37 mouse cellular contexts compared by ENCODE assay signal in the genomic region with DNA sequence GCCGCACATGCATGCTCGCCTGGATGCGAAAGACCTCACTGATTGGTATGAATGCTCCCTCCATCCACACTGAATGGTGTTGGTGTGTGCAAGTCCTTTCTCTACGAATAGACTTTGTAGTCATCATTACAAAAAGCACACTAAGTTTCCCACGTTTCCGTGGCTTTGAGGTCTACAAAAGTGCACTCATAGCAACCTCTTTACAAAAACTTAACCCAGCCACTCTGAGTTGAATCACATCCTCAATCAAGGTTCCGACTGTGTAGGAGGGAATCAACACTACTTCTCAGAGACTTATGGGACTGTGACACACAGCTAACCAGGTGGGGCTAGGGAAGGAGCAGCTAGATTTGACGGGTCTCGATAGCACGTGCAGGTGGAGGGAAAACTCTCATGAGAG. TPM values are rescaled to one million over a fixed set of nuclear protein-coding genes. Genes with fewer than 3 reads are reported as not detected.
"Had no signal": no experiment of that assay in that cellular context is flagged by ENCODE, and none has a peak within 500 bp of the region (broad histone marks: within the 10 kb centered on the region; RNA-seq: fewer than 3 reads in every experiment).

No protein-coding gene starts in this region.

- ATAC-seq: hindbrain, embryonic 16.5 days; intestine, embryonic 15.5 days; intestine, postnatal 0 days; liver, embryonic 12.5 days had no signal

- H3K4me2 ChIP-seq: heart, embryonic 12.5 days; hindbrain, embryonic 12.5 days; hindbrain, embryonic 14.5 days; intestine, embryonic 15.5 days; limb, embryonic 13.5 days; limb, embryonic 15.5 days; liver, embryonic 12.5 days had no signal

- H3K27me3 ChIP-seq: heart, embryonic 12.5 days; hindbrain, embryonic 12.5 days; intestine, embryonic 15.5 days; limb, embryonic 13.5 days; limb, embryonic 15.5 days; liver, embryonic 12.5 days had no signal

- H3K27ac ChIP-seq: heart, embryonic 10.5 days; hindbrain, embryonic 10.5 days; hindbrain, embryonic 12.5 days; hindbrain, embryonic 14.5 days; intestine, embryonic 15.5 days; layer of hippocampus, adult 2 months; left cerebral cortex, adult 2 months; limb, embryonic 13.5 days; limb, embryonic 15.5 days; liver, embryonic 12.5 days; liver, embryonic 14.5 days had no signal

- H3K9me3 ChIP-seq: heart, embryonic 10.5 days; heart, embryonic 12.5 days; hindbrain, embryonic 10.5 days; hindbrain, embryonic 12.5 days; intestine, embryonic 15.5 days; limb, embryonic 13.5 days; limb, embryonic 15.5 days; liver, embryonic 12.5 days had no signal

- H3K36me3 ChIP-seq: heart, embryonic 10.5 days; heart, embryonic 12.5 days; hindbrain, embryonic 10.5 days; hindbrain, embryonic 12.5 days; intestine, embryonic 15.5 days; limb, embryonic 13.5 days; limb, embryonic 15.5 days; liver, embryonic 12.5 days had no signal

- H3K4me3 ChIP-seq: heart, embryonic 10.5 days; heart, embryonic 12.5 days; hindbrain, embryonic 10.5 days; hindbrain, embryonic 12.5 days; intestine, embryonic 15.5 days; layer of hippocampus, adult 2 months; left cerebral cortex, adult 2 months; limb, embryonic 13.5 days; limb, embryonic 15.5 days; liver, embryonic 12.5 days had no signal

- H3K9ac ChIP-seq: heart, embryonic 12.5 days; hindbrain, embryonic 12.5 days; hindbrain, embryonic 14.5 days; intestine, embryonic 15.5 days; limb, embryonic 13.5 days; limb, embryonic 15.5 days; liver, embryonic 12.5 days; liver, embryonic 14.5 days had no signal

- H3K4me1 ChIP-seq: heart, embryonic 10.5 days; hindbrain, embryonic 12.5 days; intestine, embryonic 15.5 days; limb, embryonic 13.5 days; limb, embryonic 15.5 days; liver, embryonic 12.5 days had no signal

- DNase-seq: gastrocnemius, postnatal 10 days; gastrocnemius, postnatal 25 days; heart, postnatal 10 days; heart, postnatal 4 days; kidney, adult 18-20 months; kidney, adult 8-10 months; kidney, postnatal 25 days; kidney, postnatal 4 days had no signal

RNA-seq across cellular contexts. Expression of a gene that starts 23.3 kb away (rescaled TPM):
- total RNA-seq: gastrocnemius, adult 18-20 months; gastrocnemius, postnatal 10 days; gastrocnemius, postnatal 25 days; gastrocnemius, postnatal 4 days; granulocyte monocyte progenitor cell, adult 5-6 weeks; heart, adult 8-10 months; heart, postnatal 10 days; heart, postnatal 25 days; heart, postnatal 4 days; layer of hippocampus, adult 2 months; layer of hippocampus, postnatal 10 days; layer of hippocampus, postnatal 25 days; left cerebral cortex, adult 2 months; left cerebral cortex, postnatal 14 days; left cerebral cortex, postnatal 36 days had no signal
- polyA plus RNA-seq: heart, embryonic 10.5 days; heart, embryonic 12.5 days; heart, embryonic 14.5 days; hindbrain, embryonic 10.5 days; hindbrain, embryonic 12.5 days; hindbrain, embryonic 14.5 days; hindbrain, embryonic 16.5 days; intestine, embryonic 15.5 days; intestine, postnatal 0 days; kidney, embryonic 14.5 days; kidney, embryonic 16.5 days; limb, embryonic 11.5 days; limb, embryonic 15.5 days; liver, adult 2 months; liver, embryonic 12.5 days had no signal

RNA-seq across cellular contexts. Expression of a gene that starts 56.4 kb away (rescaled TPM):
- total RNA-seq: gastrocnemius, adult 18-20 months; gastrocnemius, postnatal 25 days; gastrocnemius, postnatal 4 days; granulocyte monocyte progenitor cell, adult 5-6 weeks; heart, adult 8-10 months; heart, postnatal 10 days; heart, postnatal 25 days; heart, postnatal 4 days; layer of hippocampus, adult 2 months; layer of hippocampus, postnatal 10 days; layer of hippocampus, postnatal 25 days; left cerebral cortex, adult 2 months; left cerebral cortex, postnatal 14 days; left cerebral cortex, postnatal 36 days; liver, adult 2 months had no signal
- polyA plus RNA-seq: heart, embryonic 12.5 days; heart, embryonic 14.5 days; heart, embryonic 16.5 days; hindbrain, embryonic 10.5 days; hindbrain, embryonic 12.5 days; hindbrain, embryonic 14.5 days; hindbrain, embryonic 16.5 days; intestine, postnatal 0 days; kidney, embryonic 16.5 days; limb, embryonic 11.5 days; limb, embryonic 13.5 days; limb, embryonic 15.5 days; liver, adult 2 months; liver, embryonic 12.5 days; liver, embryonic 14.5 days had no signal
